Mouse (Mus musculus) T-helper 2 cell (primary cell): ENCODE measurements at regions not wholly inside any gene's neighbourhood (a gene's known extent, or its start where the extent isn't known, plus 50 kb on each side); places are given as distances from the start of the nearest gene placed in this dataset.
"Not testable (repeated sequence)": the region's sequence is repeated elsewhere in the genome, so short reads cannot be mapped to it uniquely, and the experiment has no call there.

Source experiments
- in situ Hi-C: fragments of 300-600 bp; cut with MboI, MseI; formaldehyde crosslinking; loops from one replicate; pipeline ENCODE4 v1.15.1; 2025; ENCODE audit warnings: high pct_unique_total_duplicates

GRCm38 (mm10) chr11:12913401-12913800 lies 448.6 kb upstream of the Cobl start:
- in situ Hi-C loops = not testable (repeated sequence)

- in situ Hi-C loops = no loop called here
Observed at GRCm38 (mm10) chr11:12873712-12874111, 409.0 kb upstream of the Cobl start.

GRCm38 (mm10) chr11:12872802-12873201 lies 408.0 kb upstream of the Cobl start:
- in situ Hi-C loops = no loop called here

- in situ Hi-C loops = no loop called here
Observed at GRCm38 (mm10) chr11:12872399-12872798, 407.6 kb upstream of the Cobl start.

- in situ Hi-C loops = loop anchor here (5.0 kb wide), 1 partner anchor 45 kb away; no protein-coding TSS in a partner anchor
Observed at GRCm38 (mm10) chr11:12867541-12867940, 402.8 kb upstream of the Cobl start.

GRCm38 (mm10) chr11:12865034-12865620 lies 400.4 kb upstream of the Cobl start:
- in situ Hi-C loops = loop anchor here (5.0 kb wide), 1 partner anchor 43 kb away; no protein-coding TSS in a partner anchor

- in situ Hi-C loops = no loop called here
Observed at GRCm38 (mm10) chr11:12859344-12859930, 394.7 kb upstream of the Cobl start.

- in situ Hi-C loops = no loop called here
Observed at GRCm38 (mm10) chr11:12858274-12858884, 393.6 kb upstream of the Cobl start.

- in situ Hi-C loops = no loop called here
Observed at GRCm38 (mm10) chr11:12857358-12858199, 392.8 kb upstream of the Cobl start.

- in situ Hi-C loops = no loop called here
Observed at GRCm38 (mm10) chr11:12847793-12848192, 383.0 kb upstream of the Cobl start.

- in situ Hi-C loops = no loop called here
Observed at GRCm38 (mm10) chr11:12843631-12844423, 379.1 kb upstream of the Cobl start.

GRCm38 (mm10) chr11:12841393-12841792 lies 376.6 kb upstream of the Cobl start:
- in situ Hi-C loops = no loop called here

- in situ Hi-C loops = no loop called here
Observed at GRCm38 (mm10) chr11:12837920-12838319, 373.2 kb upstream of the Cobl start.

GRCm38 (mm10) chr11:12837387-12837786 lies 372.6 kb upstream of the Cobl start:
- in situ Hi-C loops = no loop called here

GRCm38 (mm10) chr11:12836387-12836786 lies 371.6 kb upstream of the Cobl start:
- in situ Hi-C loops = no loop called here

GRCm38 (mm10) chr11:12812021-12812420 lies 347.3 kb upstream of the Cobl start:
- in situ Hi-C loops = no loop called here

- in situ Hi-C loops = no loop called here
Observed at GRCm38 (mm10) chr11:12810949-12811881, 346.5 kb upstream of the Cobl start.
